Mouse (Mus musculus): ENCODE results near the gene Shb.

The Shb gene

DNA sequence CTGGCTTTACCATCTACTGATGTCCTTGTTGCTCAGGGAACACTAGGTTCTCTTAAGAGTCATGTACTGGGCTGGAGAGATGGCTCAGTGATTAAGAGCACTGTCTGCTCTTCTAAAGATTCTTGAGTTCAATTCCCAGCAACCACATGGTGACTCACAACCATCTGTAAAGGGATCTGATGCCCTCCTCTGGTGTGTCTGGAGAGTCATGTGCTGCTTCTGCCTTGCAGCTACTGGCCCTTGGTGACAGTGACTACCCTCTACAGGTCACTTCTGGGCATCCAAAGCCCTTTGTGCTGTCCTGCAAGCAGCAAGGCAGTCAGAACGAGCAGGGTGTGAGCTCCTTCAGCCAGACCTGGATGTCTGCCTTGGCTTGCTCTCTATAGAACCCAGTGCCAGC lies 90.5 kb downstream of the Shb start:
- no peak for TF ChIP-seq GATA4 (IDR thresholded peaks at IDR 0.05; ENCODE audit: insufficient replicate concordance, low read length)

GRCm38 (mm10) chr4:45439281-45439680 lies 93.0 kb downstream of the Shb start:
- no peak for TF ChIP-seq GATA4 (IDR thresholded peaks at IDR 0.05; ENCODE audit: insufficient replicate concordance, low read length)

GRCm38 (mm10) chr4:45437010-45437409 lies 95.3 kb downstream of the Shb start:
- TF ChIP-seq GATA4 (IDR thresholded peaks at IDR 0.05; ENCODE audit: insufficient replicate concordance, low read length): no peak

DNA sequence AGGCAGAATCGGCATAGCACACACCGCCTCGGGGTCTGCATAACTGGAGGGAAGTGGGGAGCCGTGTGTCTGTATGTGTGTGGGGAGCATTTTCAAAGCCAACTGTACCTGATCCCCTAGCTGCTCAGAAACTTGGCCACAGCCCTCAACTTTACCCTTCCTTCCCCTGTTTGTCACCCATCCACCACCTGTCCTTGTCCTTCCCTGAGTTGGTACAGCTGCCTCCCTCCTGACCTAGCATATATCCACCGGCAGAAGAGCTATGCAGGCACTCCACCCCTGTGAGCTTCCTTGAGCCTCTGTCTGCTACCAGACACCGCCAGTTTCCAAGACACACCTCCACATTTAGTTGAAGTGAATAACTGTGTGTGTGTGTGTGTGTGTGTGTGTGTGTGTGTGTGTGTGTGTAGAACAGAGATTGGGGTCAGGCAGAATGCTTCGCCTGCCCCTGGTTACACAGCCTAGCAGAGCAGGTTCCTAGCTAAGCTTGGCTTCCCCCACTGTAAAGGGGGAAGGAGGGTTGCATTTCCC lies 95.8 kb downstream of the Shb start:
- TF ChIP-seq GATA4 (IDR thresholded peaks at IDR 0.05; ENCODE audit: insufficient replicate concordance, low read length): no peak

DNA sequence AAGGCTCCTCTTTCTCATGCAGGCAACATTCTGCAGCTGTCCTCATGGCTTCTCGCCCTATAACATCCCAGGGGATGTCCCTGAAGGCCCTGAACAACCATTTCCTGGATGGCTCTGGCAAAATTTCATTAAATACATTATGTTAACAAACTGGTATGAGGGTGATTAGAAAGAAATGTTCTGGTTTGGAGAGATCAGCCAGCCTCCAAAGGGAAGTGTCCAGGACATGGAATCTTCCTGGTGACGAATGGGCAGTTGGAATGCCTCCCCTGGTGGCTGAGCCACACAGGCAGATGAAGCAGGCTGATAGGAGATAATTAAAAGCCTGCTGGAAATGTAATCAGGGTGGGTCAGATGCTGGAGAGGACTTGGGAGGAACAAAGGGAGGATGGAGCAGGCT lies 96.4 kb downstream of the Shb start:
- no peak for TF ChIP-seq GATA4 (IDR thresholded peaks at IDR 0.05; ENCODE audit: insufficient replicate concordance, low read length)

GRCm38 (mm10) chr4:45434681-45435080 lies 97.6 kb downstream of the Shb start:
- no peak for TF ChIP-seq GATA4 (IDR thresholded peaks at IDR 0.05; ENCODE audit: insufficient replicate concordance, low read length)

DNA sequence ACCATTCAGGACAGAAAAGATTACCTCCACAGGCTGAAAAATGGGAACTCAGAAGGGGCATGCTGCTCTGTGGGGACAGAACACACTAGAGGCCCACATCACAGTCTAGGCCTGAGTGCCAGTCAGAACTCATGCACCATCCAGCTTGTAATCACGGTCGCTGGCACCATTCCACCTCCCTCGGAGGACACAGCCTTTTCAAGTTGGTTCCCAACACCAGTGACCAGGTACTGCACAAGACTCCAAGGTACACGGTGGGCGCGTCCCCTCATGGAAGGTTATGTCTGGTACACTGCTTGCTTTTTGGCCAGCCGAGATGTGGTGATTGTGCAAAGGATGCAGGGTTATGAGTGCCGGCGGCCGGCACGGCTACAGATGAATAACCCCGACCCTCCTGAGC lies 98.2 kb downstream of the Shb start:
- TF ChIP-seq GATA4 (IDR thresholded peaks at IDR 0.05; ENCODE audit: insufficient replicate concordance, low read length): no peak

DNA sequence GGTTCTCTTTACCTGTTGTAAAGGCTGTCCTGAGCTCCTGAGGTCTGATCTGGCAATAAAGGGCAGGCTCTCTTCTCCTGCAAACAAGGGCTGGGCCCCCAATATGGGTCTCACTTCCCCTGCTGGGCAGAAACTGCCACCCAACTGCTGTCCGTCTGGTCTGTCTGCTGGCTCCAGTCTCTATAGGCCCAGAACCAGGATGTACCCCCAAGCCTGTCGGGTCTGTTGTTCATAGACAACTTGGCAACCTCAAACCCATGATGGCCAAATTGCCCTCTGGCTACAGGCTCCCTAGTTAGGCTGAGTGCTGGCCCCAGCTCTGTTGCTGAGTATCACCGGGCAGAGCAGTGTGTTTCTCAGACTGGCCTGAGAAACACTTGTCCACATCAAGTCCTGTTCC lies 100.5 kb downstream of the Shb start:
- TF ChIP-seq GATA4 (IDR thresholded peaks at IDR 0.05; ENCODE audit: insufficient replicate concordance, low read length): no peak

- TF ChIP-seq GATA4 (IDR thresholded peaks at IDR 0.05; ENCODE audit: insufficient replicate concordance, low read length): no peak
These were observed 101.0 kb downstream of the Shb start for GRCm38 (mm10) chr4:45431316-45431715.

DNA sequence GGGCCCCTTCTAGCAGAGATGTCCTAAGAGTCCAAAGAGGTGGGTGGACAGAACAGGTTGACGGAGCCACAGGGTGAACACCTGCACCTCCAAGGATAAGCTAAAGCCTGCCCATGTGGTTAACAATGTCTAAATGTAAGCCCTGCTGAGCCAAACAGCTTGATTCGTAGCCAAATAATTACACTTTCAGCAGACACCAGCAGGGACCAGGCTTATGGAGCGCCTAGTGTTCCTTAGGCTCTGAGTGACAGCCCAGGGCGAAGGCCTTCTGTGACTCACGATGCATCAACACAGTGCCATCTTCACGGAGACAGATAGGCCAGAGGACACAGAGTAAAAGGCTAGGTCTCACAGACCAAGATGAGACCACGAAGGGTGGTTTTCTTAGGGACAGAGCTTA lies 102.8 kb downstream of the Shb start:
- TF ChIP-seq GATA4 (IDR thresholded peaks at IDR 0.05; ENCODE audit: insufficient replicate concordance, low read length): no peak

DNA sequence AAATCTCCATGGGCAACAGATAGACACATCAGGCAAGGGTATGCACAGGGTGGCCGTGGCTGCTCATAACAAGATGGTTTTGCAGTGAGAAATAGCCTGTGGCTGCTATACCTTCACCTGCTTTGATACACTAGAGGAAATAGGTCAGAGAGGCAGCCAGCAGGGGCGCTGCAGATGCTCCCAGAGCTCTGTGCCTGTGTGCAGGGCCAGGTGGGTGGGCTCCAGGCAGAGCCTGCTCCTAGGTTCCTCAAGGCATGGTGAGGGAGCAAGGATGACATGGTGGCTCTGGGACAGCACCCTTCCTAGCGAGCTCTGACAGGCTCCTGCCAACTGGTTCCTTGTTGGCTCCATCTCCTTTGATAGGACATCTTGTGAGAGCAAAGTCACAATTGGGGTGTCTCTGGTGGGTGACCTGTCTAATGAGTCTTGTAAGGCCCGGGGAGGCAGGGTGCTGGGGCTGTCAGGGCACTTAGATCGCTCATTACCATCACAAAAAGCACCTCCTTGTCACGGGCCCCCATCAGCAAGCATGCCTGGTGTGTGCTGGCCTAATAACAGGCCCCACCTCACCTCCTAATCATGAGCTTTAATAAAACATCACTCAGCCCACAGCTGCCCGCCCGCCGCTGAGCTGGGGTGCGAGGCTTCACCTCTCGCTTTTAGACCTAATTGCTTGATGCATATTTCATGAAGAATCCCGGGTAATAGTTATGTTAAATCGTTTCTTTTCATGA lies 105.4 kb downstream of the Shb start:
- TF ChIP-seq GATA4 (IDR thresholded peaks at IDR 0.05; ENCODE audit: insufficient replicate concordance, low read length): no peak

DNA sequence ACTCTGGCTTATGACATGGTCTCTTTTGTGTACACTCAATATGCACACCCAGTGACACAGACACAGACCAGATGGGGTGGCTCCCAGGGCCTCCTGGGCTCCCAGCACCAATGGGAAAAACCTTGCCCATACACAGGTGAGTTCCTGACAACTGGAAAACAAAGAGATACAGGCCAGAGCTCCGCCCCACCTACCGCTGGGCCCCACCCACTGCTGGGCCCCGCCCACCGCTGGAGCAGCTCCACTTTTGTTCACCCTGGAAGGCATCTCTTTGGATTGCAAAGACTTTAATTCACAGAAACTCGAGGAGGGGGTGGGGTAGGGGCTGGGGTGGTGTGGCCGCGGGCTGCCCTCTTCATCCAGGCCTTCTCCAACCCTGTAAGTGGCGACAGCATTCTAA lies 108.9 kb downstream of the Shb start:
- no peak for TF ChIP-seq GATA4 (IDR thresholded peaks at IDR 0.05; ENCODE audit: insufficient replicate concordance, low read length)

DNA sequence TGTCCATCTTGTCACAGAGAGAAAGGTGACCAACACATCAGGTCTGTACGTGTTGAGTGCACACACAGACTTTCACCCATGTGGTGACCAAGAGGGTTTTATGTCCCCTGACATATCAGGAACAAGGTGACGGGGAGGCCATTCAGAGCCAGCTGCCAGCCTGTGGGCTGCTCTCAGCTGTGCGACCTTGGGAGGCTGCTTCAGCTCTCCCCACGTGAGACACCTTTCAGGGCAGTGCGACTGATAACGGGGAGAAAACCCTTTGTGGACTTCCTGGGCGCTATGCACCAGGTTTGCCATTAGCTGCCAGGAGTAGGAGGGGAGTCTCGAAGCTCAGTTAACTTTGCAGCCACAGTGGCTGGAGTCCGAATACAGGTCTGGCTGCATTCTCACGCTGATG lies 109.6 kb downstream of the Shb start:
- TF ChIP-seq GATA4 (IDR thresholded peaks at IDR 0.05; ENCODE audit: insufficient replicate concordance, low read length): no peak

DNA sequence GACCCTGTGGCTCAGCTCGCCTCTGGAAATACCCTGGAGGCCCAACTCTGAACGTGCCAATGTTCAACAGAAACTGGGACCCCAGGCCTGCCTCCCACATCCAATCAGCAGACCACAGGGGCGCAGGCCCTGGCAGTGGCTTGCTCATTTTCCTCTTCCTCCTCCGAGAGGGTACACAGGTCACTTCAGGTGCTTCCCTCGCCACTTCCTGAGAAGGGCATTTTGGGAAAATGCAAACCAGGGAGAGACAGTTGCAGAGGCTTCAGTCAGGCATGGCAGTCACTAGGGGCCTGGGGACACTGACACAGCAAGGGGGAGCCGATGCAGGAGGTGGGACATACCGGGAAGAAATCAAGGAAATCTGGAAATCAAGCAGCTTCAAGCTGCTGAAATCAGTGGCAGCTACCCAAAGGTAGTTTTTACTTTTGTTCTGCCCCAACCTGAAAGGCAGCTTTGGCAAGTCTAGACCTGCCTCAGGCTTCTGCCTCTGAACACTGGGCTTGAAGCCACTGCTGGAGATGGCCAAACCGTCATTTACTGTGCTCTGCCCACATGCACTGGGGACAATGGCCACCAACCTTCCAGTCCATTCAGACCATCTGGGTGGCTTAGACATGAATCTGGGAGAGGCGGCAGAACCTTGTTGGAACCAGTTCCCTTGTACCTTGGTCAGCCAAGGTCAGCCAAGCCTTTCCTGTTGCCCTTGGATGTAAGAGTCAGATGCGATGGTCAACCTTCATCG lies 110.6 kb downstream of the Shb start:
- no peak for TF ChIP-seq GATA4 (IDR thresholded peaks at IDR 0.05; ENCODE audit: insufficient replicate concordance, low read length)

- TF ChIP-seq GATA4 (IDR thresholded peaks at IDR 0.05; ENCODE audit: insufficient replicate concordance, low read length): no peak
These were observed 111.5 kb downstream of the Shb start for GRCm38 (mm10) chr4:45420733-45421132.

DNA sequence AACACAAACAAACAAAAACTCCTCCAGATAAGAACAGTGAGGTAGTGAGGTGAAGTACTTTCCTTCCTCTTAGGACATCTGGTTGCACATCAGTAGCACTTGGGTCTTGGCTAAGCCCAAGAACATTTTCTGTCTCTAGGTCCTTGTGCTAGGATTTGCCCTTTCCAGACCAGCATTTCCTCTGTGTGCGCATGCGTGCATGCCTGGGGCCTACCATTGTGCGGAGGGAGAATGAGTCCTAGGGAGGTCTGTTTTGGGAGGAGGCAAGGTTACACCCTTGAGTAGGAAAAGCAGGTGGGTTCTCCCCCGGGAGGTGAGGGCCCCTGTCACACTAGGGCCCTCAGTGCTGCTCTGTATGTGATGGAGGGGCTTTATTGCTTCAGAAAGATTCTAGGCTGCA lies 113.2 kb downstream of the Shb start:
- TF ChIP-seq GATA4 (IDR thresholded peaks at IDR 0.05; ENCODE audit: insufficient replicate concordance, low read length): no peak
